Mouse (Mus musculus): Measurements from ENCODE around the gene Mindy1. TPM values are rescaled to one million over a fixed set of nuclear protein-coding genes. Genes with fewer than 3 reads are reported as not detected.

The Mindy1 gene
- polyA plus RNA-seq, 1 experiment from 2014 or later: 35.4 TPM

GRCm38 (mm10) chr3:95293537-95293936, 12.4 kb downstream of the Mindy1 start:
- H3K4me3 ChIP-seq (ENCODE audit: low read depth, low read length): no peak overlapping the region
- H3K36me3 ChIP-seq (ENCODE audit: control insufficient read depth, insufficient read depth, low read length): no peaks in the 10 kb centered on the region; the same call in 1 of the 2 replicates
- 90% methylated on average over 11 of the region's 11 CpGs for WGBS
- no peaks in the 10 kb centered on the region for H3K9me3 ChIP-seq (ENCODE audit: control insufficient read depth, low read length)
- H3K4me1 ChIP-seq (replicated peaks; ENCODE audit: control insufficient read depth, insufficient read depth, low read length): no peaks in the 10 kb centered on the region
- H3K27me3 ChIP-seq (ENCODE audit: control insufficient read depth, insufficient read depth, low read length): no peaks in the 10 kb centered on the region
- H3K9ac ChIP-seq (ENCODE audit: low read length): no peak overlapping the region
- ATAC-seq (replicated peaks; ENCODE audit: low FRiP score): no peak
- no peak for DNase-seq (ENCODE audit: low spot score)
- no peak overlapping the region for H3K27ac ChIP-seq (ENCODE audit: low read depth, low read length)
- H3K4me2 ChIP-seq (ENCODE audit: low read depth, low read length, severe bottlenecking): no peak overlapping the region

GRCm38 (mm10) chr3:95294316-95294715, 13.2 kb downstream of the Mindy1 start:
- 88% methylated on average over 7 of the region's 7 CpGs for WGBS
- Histone ChIP-seq H3K4me2 (ENCODE audit: low read depth, low read length, severe bottlenecking) (no peak overlapping the region), H3K9ac (ENCODE audit: low read length) (no peak overlapping the region), H3K27ac (ENCODE audit: low read depth, low read length) (no peak overlapping the region), H3K4me1 (replicated peaks; ENCODE audit: control insufficient read depth, insufficient read depth, low read length) (no peaks in the 10 kb centered on the region), H3K9me3 (ENCODE audit: control insufficient read depth, low read length) (no peaks in the 10 kb centered on the region), H3K36me3 (ENCODE audit: control insufficient read depth, insufficient read depth, low read length) (no peaks in the 10 kb centered on the region; the same call in 1 of the 2 replicates), H3K27me3 (ENCODE audit: control insufficient read depth, insufficient read depth, low read length) (no peaks in the 10 kb centered on the region), H3K4me3 (ENCODE audit: low read depth, low read length) (no peak overlapping the region)
- DNase-seq (ENCODE audit: low spot score) (no peak), ATAC-seq (replicated peaks; ENCODE audit: low FRiP score) (no peak)

GRCm38 (mm10) chr3:95294718-95295117, 13.6 kb downstream of the Mindy1 start:
- Histone ChIP-seq H3K4me2 (ENCODE audit: low read depth, low read length, severe bottlenecking) (no peak overlapping the region), H3K9ac (ENCODE audit: low read length) (no peak overlapping the region), H3K9me3 (ENCODE audit: control insufficient read depth, low read length) (no peaks in the 10 kb centered on the region), H3K27me3 (ENCODE audit: control insufficient read depth, insufficient read depth, low read length) (no peaks in the 10 kb centered on the region), H3K4me1 (replicated peaks; ENCODE audit: control insufficient read depth, insufficient read depth, low read length) (no peaks in the 10 kb centered on the region), H3K4me3 (ENCODE audit: low read depth, low read length) (no peak overlapping the region), H3K27ac (ENCODE audit: low read depth, low read length) (no peak overlapping the region), H3K36me3 (ENCODE audit: control insufficient read depth, insufficient read depth, low read length) (no peaks in the 10 kb centered on the region; the same call in 1 of the 2 replicates)
- ATAC-seq (replicated peaks; ENCODE audit: low FRiP score) (no peak), DNase-seq (ENCODE audit: low spot score) (no peak)
- WGBS: 87% methylated on average over 5 of the region's 5 CpGs

- H3K4me3 ChIP-seq (ENCODE audit: low read depth, low read length): no peak overlapping the region
- H3K27ac ChIP-seq (ENCODE audit: low read depth, low read length): no peak overlapping the region
- H3K27me3 ChIP-seq (ENCODE audit: control insufficient read depth, insufficient read depth, low read length): no peaks in the 10 kb centered on the region
- ATAC-seq (replicated peaks; ENCODE audit: low FRiP score) (no peak; the same call in 1 of the 2 replicates), DNase-seq (ENCODE audit: low spot score) (no peak)
- no peaks in the 10 kb centered on the region; the same call in 1 of the 2 replicates for H3K36me3 ChIP-seq (ENCODE audit: control insufficient read depth, insufficient read depth, low read length)
- no peaks in the 10 kb centered on the region for H3K4me1 ChIP-seq (replicated peaks; ENCODE audit: control insufficient read depth, insufficient read depth, low read length)
- H3K4me2 ChIP-seq (ENCODE audit: low read depth, low read length, severe bottlenecking): no peak overlapping the region
- H3K9ac ChIP-seq (ENCODE audit: low read length): no peak overlapping the region
- WGBS: 85% methylated on average over 11 of the region's 11 CpGs
- no peaks in the 10 kb centered on the region for H3K9me3 ChIP-seq (ENCODE audit: control insufficient read depth, low read length)
Observed at GRCm38 (mm10) chr3:95295321-95296102, 14.4 kb downstream of the Mindy1 start.

GRCm38 (mm10) chr3:95296103-95296469, 14.9 kb downstream of the Mindy1 start:
- no peak overlapping the region for H3K4me3 ChIP-seq (ENCODE audit: low read depth, low read length)
- H3K9ac ChIP-seq (ENCODE audit: low read length): no peak overlapping the region
- H3K27ac ChIP-seq (ENCODE audit: low read depth, low read length): no peak overlapping the region
- H3K9me3 ChIP-seq (ENCODE audit: control insufficient read depth, low read length): no peaks in the 10 kb centered on the region
- peak; percentile 67 for DNase-seq (ENCODE audit: low spot score)
- H3K27me3 ChIP-seq (ENCODE audit: control insufficient read depth, insufficient read depth, low read length): no peaks in the 10 kb centered on the region
- no peak overlapping the region for H3K4me2 ChIP-seq (ENCODE audit: low read depth, low read length, severe bottlenecking)
- 11% methylated on average over 5 of the region's 5 CpGs for WGBS
- ATAC-seq (replicated peaks; ENCODE audit: low FRiP score): no peak
- H3K4me1 ChIP-seq (replicated peaks; ENCODE audit: control insufficient read depth, insufficient read depth, low read length): no peaks in the 10 kb centered on the region
- H3K36me3 ChIP-seq (ENCODE audit: control insufficient read depth, insufficient read depth, low read length): no peaks in the 10 kb centered on the region; the same call in 1 of the 2 replicates

GRCm38 (mm10) chr3:95298018-95298417, 16.9 kb downstream of the Mindy1 start:
- WGBS: 92% methylated on average over 7 of the region's 7 CpGs
- no peak overlapping the region for H3K27ac ChIP-seq (ENCODE audit: low read depth, low read length)
- H3K9me3 ChIP-seq (ENCODE audit: control insufficient read depth, low read length): no peaks in the 10 kb centered on the region
- H3K27me3 ChIP-seq (ENCODE audit: control insufficient read depth, insufficient read depth, low read length): no peaks in the 10 kb centered on the region
- no peak overlapping the region for H3K4me2 ChIP-seq (ENCODE audit: low read depth, low read length, severe bottlenecking)
- no peaks in the 10 kb centered on the region; the same call in 1 of the 2 replicates for H3K36me3 ChIP-seq (ENCODE audit: control insufficient read depth, insufficient read depth, low read length)
- H3K4me1 ChIP-seq (replicated peaks; ENCODE audit: control insufficient read depth, insufficient read depth, low read length): no peaks in the 10 kb centered on the region
- no peak for DNase-seq (ENCODE audit: low spot score)
- no peak for ATAC-seq (replicated peaks; ENCODE audit: low FRiP score)
- H3K4me3 ChIP-seq (ENCODE audit: low read depth, low read length): no peak overlapping the region
- H3K9ac ChIP-seq (ENCODE audit: low read length): no peak overlapping the region

GRCm38 (mm10) chr3:95301204-95301796, 20.2 kb downstream of the Mindy1 start:
- H3K4me2 ChIP-seq (ENCODE audit: low read depth, low read length, severe bottlenecking): no peak overlapping the region
- no peaks in the 10 kb centered on the region for H3K4me1 ChIP-seq (replicated peaks; ENCODE audit: control insufficient read depth, insufficient read depth, low read length)
- H3K9me3 ChIP-seq (ENCODE audit: control insufficient read depth, low read length): no peaks in the 10 kb centered on the region
- no peak overlapping the region for H3K4me3 ChIP-seq (ENCODE audit: low read depth, low read length)
- no peaks in the 10 kb centered on the region for H3K27me3 ChIP-seq (ENCODE audit: control insufficient read depth, insufficient read depth, low read length)
- 85% methylated on average over 3 of the region's 3 CpGs for WGBS
- ATAC-seq (replicated peaks; ENCODE audit: low FRiP score) (no peak), DNase-seq (ENCODE audit: low spot score) (no peak)
- H3K36me3 ChIP-seq (ENCODE audit: control insufficient read depth, insufficient read depth, low read length): no peaks in the 10 kb centered on the region
- no peak overlapping the region for H3K9ac ChIP-seq (ENCODE audit: low read length)
- H3K27ac ChIP-seq (ENCODE audit: low read depth, low read length): no peak overlapping the region

- Histone ChIP-seq H3K4me3 (ENCODE audit: low read depth, low read length) (no peak overlapping the region), H3K36me3 (ENCODE audit: control insufficient read depth, insufficient read depth, low read length) (no peaks in the 10 kb centered on the region), H3K9me3 (ENCODE audit: control insufficient read depth, low read length) (no peaks in the 10 kb centered on the region), H3K4me1 (replicated peaks; ENCODE audit: control insufficient read depth, insufficient read depth, low read length) (no peaks in the 10 kb centered on the region), H3K4me2 (ENCODE audit: low read depth, low read length, severe bottlenecking) (no peak overlapping the region), H3K9ac (ENCODE audit: low read length) (no peak overlapping the region), H3K27ac (ENCODE audit: low read depth, low read length) (no peak overlapping the region), H3K27me3 (ENCODE audit: control insufficient read depth, insufficient read depth, low read length) (no peaks in the 10 kb centered on the region)
- DNase-seq (ENCODE audit: low spot score): no peak
- 88% methylated on average over 4 of the region's 4 CpGs for WGBS
- ATAC-seq (replicated peaks; ENCODE audit: low FRiP score): no peak
Observed at GRCm38 (mm10) chr3:95306244-95306643, 25.1 kb downstream of the Mindy1 start.
